Mouse (Mus musculus) adrenal gland (tissue): ENCODE measurements around the gene Lhx6.

Experiments
- intact Hi-C: fragments of 180-260 bp; cut with DNase I; formaldehyde crosslinking; loops from one replicate; pipeline ENCODE4 v1.15.1; 2025

The Lhx6 gene

GRCm38 (mm10) chr2:36039297-36039985 lies 65.8 kb downstream of the Lhx6 start:
- intact Hi-C loops, result no loop called here

GRCm38 (mm10) chr2:36035413-36036081 lies 69.7 kb downstream of the Lhx6 start:
- intact Hi-C loops, result no loop called here

GRCm38 (mm10) chr2:36034898-36035297 lies 70.3 kb downstream of the Lhx6 start:
- intact Hi-C loops, result no loop called here

- intact Hi-C loops, result no loop called here
Measured at GRCm38 (mm10) chr2:36033966-36034365, 71.2 kb downstream of the Lhx6 start.

- intact Hi-C loops, result no loop called here
Measured at GRCm38 (mm10) chr2:36032884-36033283, 72.3 kb downstream of the Lhx6 start.
